Mouse (Mus musculus) heart, embryonic 13.5 days (tissue): Measurements from ENCODE around the gene Rnf212. TPM values are rescaled to one million over a fixed set of nuclear protein-coding genes. Genes with fewer than 3 reads are reported as not detected.

Experiments
- ATAC-seq: fragments of 200-750 bp; cut with Nextera tagmentation; 2 replicates; pipeline ENCODE4 v1.8.0; 2017; ENCODE audit warnings: moderate TSS enrichment; ENCODE audit not compliant: insufficient number of reproducible peaks, low FRiP score, low TSS enrichment; ENCODE audit errors: extremely low read depth
- H3K27ac ChIP-seq: fragments of 300-500 bp; sonication (generic); replicated peaks from 2 replicates; pipeline ENCODE4 v1.5.1; 2015; ENCODE audit warnings: moderate library complexity, mild to moderate bottlenecking, inconsistent platforms
- H3K27me3 ChIP-seq: fragments of 300-500 bp; sonication (generic); replicated peaks from 2 replicates; pipeline ENCODE4 v1.6.1; 2015; ENCODE audit warnings: mild to moderate bottlenecking, inconsistent platforms
- H3K36me3 ChIP-seq: fragments of 300-500 bp; sonication (generic); 2 replicates; pipeline ENCODE4 v1.6.1; 2015; ENCODE audit warnings: mild to moderate bottlenecking, inconsistent platforms
- H3K4me1 ChIP-seq: fragments of 300-500 bp; sonication (generic); 2 replicates; pipeline ENCODE4 v1.6.1; 2015; ENCODE audit warnings: inconsistent platforms
- H3K4me2 ChIP-seq: fragments of 300-500 bp; sonication (generic); 2 replicates; pipeline ENCODE4 v1.6.1; 2015; ENCODE audit warnings: inconsistent platforms, mild to moderate bottlenecking, moderate library complexity
- H3K4me3 ChIP-seq: fragments of 300-500 bp; sonication (generic); 2 replicates; pipeline ENCODE4 v1.5.1; 2015; ENCODE audit warnings: moderate library complexity, mild to moderate bottlenecking, inconsistent platforms
- H3K9ac ChIP-seq: fragments of 300-500 bp; sonication (generic); 2 replicates; pipeline ENCODE4 v1.6.1; 2015; ENCODE audit warnings: inconsistent platforms, mild to moderate bottlenecking, moderate library complexity
- H3K9me3 ChIP-seq: fragments of 300-500 bp; sonication (generic); 2 replicates; pipeline ENCODE4 v1.6.1; 2016; ENCODE audit warnings: inconsistent platforms
- WGBS: fragments of 180-500 bp; shearing (Covaris S2); methylation state at CpG from one replicate; pipeline ENCODE4 v1.1.7; 2015; ENCODE audit warnings: mixed read lengths; 5-methylcytosine and 5-hydroxymethylcytosine counted together
- polyA plus RNA-seq: library from polyadenylated mRNA; unstranded; fragments of >200 nt; fragmentation: Nextera tagmentation; extraction: Ambion mirVana; gene quantifications from 2 replicates; pipeline ENCODE4 v1.2.1, GENCODE M21; 2015

Rnf212 gene
- polyA plus RNA-seq, 1 experiment from 2014 or later = 0.29 TPM

GRCm38 (mm10) chr5:108711968-108712367 lies 62.8 kb downstream of the Rnf212 start:
- no peak for ATAC-seq
- WGBS = 69% methylated on average over 4 of the region's 6 CpGs
- H3K4me3 ChIP-seq = no peak overlapping the region

GRCm38 (mm10) chr5:108708981-108709731 lies 65.6 kb downstream of the Rnf212 start:
- Histone ChIP-seq H3K9ac (no peak overlapping the region), H3K27ac (no peak overlapping the region), H3K4me3 (no peak overlapping the region), H3K4me2 (no peak overlapping the region), H3K27me3 (no peaks in the 10 kb centered on the region), H3K36me3 (peaks cover 45% of the 10 kb centered on the region), H3K4me1 (peaks cover 25% of the 10 kb centered on the region), H3K9me3 (no peaks in the 10 kb centered on the region)
- peak; percentile 47; the same call in 1 of the 2 replicates for ATAC-seq
- 37% methylated on average over 6 of the region's 6 CpGs for WGBS

More at GRCm38 (mm10) chr5:108711968-108712367, 62.8 kb downstream of the Rnf212 start:
- Histone ChIP-seq H3K27me3 (no peaks in the 10 kb centered on the region), H3K9ac (no peak overlapping the region), H3K4me2 (no peak overlapping the region), H3K36me3 (peaks cover 17% of the 10 kb centered on the region), H3K4me1 (peaks cover 27% of the 10 kb centered on the region), H3K9me3 (no peaks in the 10 kb centered on the region), H3K27ac (no peak overlapping the region)

GRCm38 (mm10) chr5:108708419-108708818 lies 66.4 kb downstream of the Rnf212 start:
- H3K27me3 ChIP-seq = no peaks in the 10 kb centered on the region
- H3K27ac ChIP-seq = no peak overlapping the region
- H3K9ac ChIP-seq = no peak overlapping the region
- H3K4me1 ChIP-seq = peaks cover 27% of the 10 kb centered on the region
- ATAC-seq = no peak
- no peak overlapping the region for H3K4me2 ChIP-seq
- WGBS = 91% methylated on average over 1 of the region's 1 CpGs
- peaks cover 50% of the 10 kb centered on the region for H3K36me3 ChIP-seq
- no peak overlapping the region for H3K4me3 ChIP-seq
- no peaks in the 10 kb centered on the region for H3K9me3 ChIP-seq

- ATAC-seq = no peak
- 70% methylated on average over 2 of the region's 2 CpGs for WGBS
- Histone ChIP-seq H3K27me3 (no peaks in the 10 kb centered on the region), H3K9me3 (no peaks in the 10 kb centered on the region), H3K9ac (no peak overlapping the region), H3K4me3 (no peak overlapping the region), H3K4me2 (no peak overlapping the region), H3K36me3 (peaks cover 56% of the 10 kb centered on the region), H3K4me1 (peaks cover 31% of the 10 kb centered on the region), H3K27ac (no peak overlapping the region)
These were observed 67.0 kb downstream of the Rnf212 start for GRCm38 (mm10) chr5:108707758-108708157.

- no peak overlapping the region for H3K9ac ChIP-seq
- ATAC-seq = no peak
- no peak overlapping the region for H3K27ac ChIP-seq
- no peak overlapping the region for H3K4me2 ChIP-seq
- H3K36me3 ChIP-seq = peaks cover 63% of the 10 kb centered on the region
- no peaks in the 10 kb centered on the region for H3K27me3 ChIP-seq
- 61% methylated on average over 12 of the region's 12 CpGs for WGBS
- H3K4me1 ChIP-seq = peaks cover 52% of the 10 kb centered on the region
- no peaks in the 10 kb centered on the region for H3K9me3 ChIP-seq
- H3K4me3 ChIP-seq = no peak overlapping the region
These were observed 70.8 kb downstream of the Rnf212 start for GRCm38 (mm10) chr5:108703754-108704626.

GRCm38 (mm10) chr5:108701341-108702021 lies 73.3 kb downstream of the Rnf212 start:
- Histone ChIP-seq H3K4me3 (no peak overlapping the region), H3K4me2 (no peak overlapping the region), H3K27me3 (no peaks in the 10 kb centered on the region), H3K4me1 (peaks cover 67% of the 10 kb centered on the region), H3K27ac (peak overlapping the region; percentile 77), H3K9ac (peak overlapping the region; percentile 37; the same call in 1 of the 2 replicates), H3K36me3 (peaks cover 41% of the 10 kb centered on the region), H3K9me3 (no peaks in the 10 kb centered on the region)
- no peak for ATAC-seq
- WGBS = 63% methylated on average over 10 of the region's 10 CpGs

GRCm38 (mm10) chr5:108700346-108700745 lies 74.4 kb downstream of the Rnf212 start:
- Histone ChIP-seq H3K4me1 (peaks cover 78% of the 10 kb centered on the region), H3K9me3 (no peaks in the 10 kb centered on the region), H3K9ac (peak overlapping the region; percentile 37; the same call in 1 of the 2 replicates), H3K4me2 (peak overlapping the region; percentile 29; the same call in 1 of the 2 replicates), H3K36me3 (peaks cover 30% of the 10 kb centered on the region), H3K4me3 (no peak overlapping the region), H3K27ac (peak overlapping the region; percentile 77), H3K27me3 (no peaks in the 10 kb centered on the region)
- WGBS = 33% methylated on average over 3 of the region's 3 CpGs
- ATAC-seq = no peak

GRCm38 (mm10) chr5:108697341-108697753 lies 77.4 kb downstream of the Rnf212 start:
- no peak for ATAC-seq
- Histone ChIP-seq H3K9me3 (no peaks in the 10 kb centered on the region), H3K36me3 (peaks cover 4% of the 10 kb centered on the region; the same call in 1 of the 2 replicates), H3K4me2 (peak overlapping the region; percentile 21), H3K4me3 (no peak overlapping the region), H3K27ac (peak overlapping the region; percentile 37), H3K9ac (peak overlapping the region; percentile 58), H3K27me3 (no peaks in the 10 kb centered on the region), H3K4me1 (peaks cover 80% of the 10 kb centered on the region)
- WGBS = 54% methylated on average over 4 of the region's 4 CpGs

GRCm38 (mm10) chr5:108696542-108696941 lies 78.2 kb downstream of the Rnf212 start:
- Histone ChIP-seq H3K9ac (no peak overlapping the region; the same call in 1 of the 2 replicates), H3K4me3 (no peak overlapping the region), H3K4me1 (peaks cover 85% of the 10 kb centered on the region), H3K27ac (peak overlapping the region; percentile 32; the same call in 1 of the 2 replicates), H3K27me3 (no peaks in the 10 kb centered on the region), H3K36me3 (no peaks in the 10 kb centered on the region), H3K9me3 (no peaks in the 10 kb centered on the region), H3K4me2 (peak overlapping the region; percentile 89)
- no peak for ATAC-seq
- 84% methylated on average over 3 of the region's 3 CpGs for WGBS

GRCm38 (mm10) chr5:108695861-108696260 lies 78.9 kb downstream of the Rnf212 start:
- no peaks in the 10 kb centered on the region for H3K36me3 ChIP-seq
- no peaks in the 10 kb centered on the region for H3K27me3 ChIP-seq
- peaks cover 83% of the 10 kb centered on the region for H3K4me1 ChIP-seq
- no peak for ATAC-seq
- H3K9me3 ChIP-seq = no peaks in the 10 kb centered on the region
- H3K9ac ChIP-seq = 0 out of 2 replicates have a peak overlapping the region, but pooled peaks have one; percentile 95
- peak overlapping the region; percentile 91 for H3K4me3 ChIP-seq
- 85% methylated on average over 11 of the region's 12 CpGs for WGBS
- H3K4me2 ChIP-seq = peak overlapping the region; percentile 89
- H3K27ac ChIP-seq = no peak overlapping the region
